Mouse (Mus musculus) hindbrain, embryonic 12.5 days (tissue): Measurements from ENCODE around the gene Ift140. TPM values are rescaled to one million over a fixed set of nuclear protein-coding genes. Genes with fewer than 3 reads are reported as not detected.
"Not testable (repeated sequence)": the region's sequence is repeated elsewhere in the genome, so short reads cannot be mapped to it uniquely, and the experiment has no call there.

Experiments
- ATAC-seq: fragments of 200-750 bp; cut with Nextera tagmentation; 2 replicates; pipeline ENCODE4 v1.8.0; 2017; ENCODE audit warnings: moderate TSS enrichment; ENCODE audit not compliant: low FRiP score
- H3K27ac ChIP-seq: fragments of 300-500 bp; sonication (generic); 2 replicates; pipeline ENCODE4 v1.5.1; 2016; ENCODE audit warnings: mild to moderate bottlenecking
- H3K27me3 ChIP-seq: fragments of 300-500 bp; sonication (generic); 2 replicates; pipeline ENCODE4 v1.6.1; 2016; ENCODE audit warnings: mild to moderate bottlenecking
- H3K36me3 ChIP-seq: fragments of 300-500 bp; sonication (generic); 2 replicates; pipeline ENCODE4 v1.6.1; 2016; ENCODE audit warnings: mild to moderate bottlenecking
- H3K4me1 ChIP-seq: fragments of 300-500 bp; sonication (generic); 2 replicates; pipeline ENCODE4 v1.6.1; 2016
- H3K4me2 ChIP-seq: fragments of 300-500 bp; sonication (generic); replicated peaks from 2 replicates; pipeline ENCODE4 v1.6.1; 2016; ENCODE audit warnings: mild to moderate bottlenecking
- H3K4me3 ChIP-seq: fragments of 300-500 bp; sonication (generic); 2 replicates; pipeline ENCODE4 v1.5.1; 2016; ENCODE audit warnings: mild to moderate bottlenecking
- H3K9ac ChIP-seq: fragments of 300-500 bp; sonication (generic); 2 replicates; pipeline ENCODE4 v1.6.1; 2016; ENCODE audit warnings: mild to moderate bottlenecking, moderate library complexity
- H3K9me3 ChIP-seq: fragments of 300-500 bp; sonication (generic); replicated peaks from 2 replicates; pipeline ENCODE4 v1.6.1; 2016; ENCODE audit warnings: mild to moderate bottlenecking
- WGBS: fragments of 180-500 bp; shearing (Covaris S2); methylation state at CpG from one replicate; pipeline ENCODE4 v1.1.7; 2016; 5-methylcytosine and 5-hydroxymethylcytosine counted together
- polyA plus RNA-seq: library from polyadenylated mRNA; unstranded; fragments of >200 nt; fragmentation: Nextera tagmentation; extraction: Ambion mirVana; gene quantifications from 2 replicates; pipeline ENCODE4 v1.2.1, GENCODE M21; 2016

The Ift140 gene
- polyA plus RNA-seq, 1 experiment from 2014 or later = 27.6 TPM

DNA sequence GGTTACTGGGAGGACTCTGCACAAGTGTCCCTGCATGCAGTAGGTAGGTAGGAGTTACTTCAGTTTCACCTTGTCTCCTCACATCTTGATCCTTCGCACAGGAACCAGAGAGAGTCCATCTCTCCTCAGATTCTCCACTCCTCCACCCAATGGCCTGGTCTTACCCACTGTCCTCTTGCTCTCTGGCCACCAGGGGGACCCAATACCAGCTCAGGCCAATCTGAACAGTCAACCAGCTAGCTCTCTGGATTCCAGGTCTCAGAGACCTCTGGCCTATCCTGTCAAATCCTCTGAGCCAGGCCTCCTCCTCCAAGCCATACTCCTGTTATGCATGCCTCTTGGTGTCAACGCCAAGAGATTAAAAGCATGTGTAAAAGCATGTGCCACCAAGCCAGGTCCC lies 93.7 kb downstream of the Ift140 start:
- no peak overlapping the region for H3K27ac ChIP-seq
- 91% methylated on average over 2 of the region's 2 CpGs for WGBS
- ATAC-seq = no peak
- no peak overlapping the region for H3K4me3 ChIP-seq
- H3K4me1 ChIP-seq = peaks cover 1% of the 10 kb centered on the region
- no peak overlapping the region for H3K4me2 ChIP-seq
- H3K9ac ChIP-seq = peak overlapping the region; percentile 32; the same call in 1 of the 2 replicates
- peaks cover 73% of the 10 kb centered on the region for H3K36me3 ChIP-seq
- no peaks in the 10 kb centered on the region for H3K27me3 ChIP-seq
- H3K9me3 ChIP-seq = no peaks in the 10 kb centered on the region

DNA sequence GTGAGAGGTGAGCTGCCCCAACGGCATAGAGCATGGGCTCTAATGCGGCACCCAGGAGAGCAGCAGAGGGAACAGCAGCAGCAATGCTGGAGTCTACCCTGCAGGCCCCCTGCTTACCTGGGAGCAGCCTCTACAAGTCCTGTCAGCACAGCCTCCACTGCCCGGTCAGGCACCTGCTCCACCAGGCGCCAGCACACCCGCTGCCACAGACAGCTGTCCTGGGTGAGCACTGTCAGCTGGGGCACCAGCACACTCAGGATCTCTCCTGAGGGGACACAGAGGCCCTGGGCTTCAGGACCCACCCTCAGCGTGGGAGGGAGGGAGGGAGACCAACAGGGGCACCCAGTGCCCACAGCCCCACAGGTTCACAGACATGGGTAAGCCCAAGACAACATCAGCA lies 94.7 kb downstream of the Ift140 start:
- Histone ChIP-seq H3K27ac (no peak overlapping the region), H3K4me2 (no peak overlapping the region), H3K4me3 (no peak overlapping the region), H3K36me3 (peaks cover 63% of the 10 kb centered on the region), H3K9ac (no peak overlapping the region), H3K4me1 (peaks cover 7% of the 10 kb centered on the region), H3K9me3 (no peaks in the 10 kb centered on the region), H3K27me3 (no peaks in the 10 kb centered on the region)
- 96% methylated on average over 6 of the region's 6 CpGs for WGBS
- ATAC-seq = no peak

DNA sequence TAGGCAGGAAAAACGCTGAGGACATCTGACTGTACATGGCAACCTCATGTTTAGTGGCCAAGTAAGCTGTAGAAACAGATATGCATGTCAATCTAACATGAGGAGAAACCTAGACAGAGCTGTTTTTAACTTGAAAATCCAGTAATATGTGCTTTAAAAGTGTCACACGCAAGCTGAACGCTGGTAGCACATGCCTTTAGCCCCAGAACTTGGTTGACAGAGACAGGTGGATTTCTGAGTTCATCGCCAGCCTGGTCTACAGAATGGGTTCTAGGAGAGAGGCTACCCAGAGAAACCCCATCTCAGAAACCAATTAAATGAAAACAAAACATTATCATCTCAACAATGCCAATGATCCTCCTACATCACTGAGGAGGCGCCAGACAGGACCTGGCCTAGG lies 95.3 kb downstream of the Ift140 start:
- peaks cover 9% of the 10 kb centered on the region for H3K4me1 ChIP-seq
- no peaks in the 10 kb centered on the region for H3K9me3 ChIP-seq
- H3K27me3 ChIP-seq = no peaks in the 10 kb centered on the region
- H3K4me2 ChIP-seq = no peak overlapping the region
- H3K9ac ChIP-seq = no peak overlapping the region
- WGBS = 95% methylated on average over 5 of the region's 5 CpGs
- H3K27ac ChIP-seq = no peak overlapping the region
- no peak overlapping the region for H3K4me3 ChIP-seq
- H3K36me3 ChIP-seq = peaks cover 57% of the 10 kb centered on the region
- ATAC-seq = no peak

DNA sequence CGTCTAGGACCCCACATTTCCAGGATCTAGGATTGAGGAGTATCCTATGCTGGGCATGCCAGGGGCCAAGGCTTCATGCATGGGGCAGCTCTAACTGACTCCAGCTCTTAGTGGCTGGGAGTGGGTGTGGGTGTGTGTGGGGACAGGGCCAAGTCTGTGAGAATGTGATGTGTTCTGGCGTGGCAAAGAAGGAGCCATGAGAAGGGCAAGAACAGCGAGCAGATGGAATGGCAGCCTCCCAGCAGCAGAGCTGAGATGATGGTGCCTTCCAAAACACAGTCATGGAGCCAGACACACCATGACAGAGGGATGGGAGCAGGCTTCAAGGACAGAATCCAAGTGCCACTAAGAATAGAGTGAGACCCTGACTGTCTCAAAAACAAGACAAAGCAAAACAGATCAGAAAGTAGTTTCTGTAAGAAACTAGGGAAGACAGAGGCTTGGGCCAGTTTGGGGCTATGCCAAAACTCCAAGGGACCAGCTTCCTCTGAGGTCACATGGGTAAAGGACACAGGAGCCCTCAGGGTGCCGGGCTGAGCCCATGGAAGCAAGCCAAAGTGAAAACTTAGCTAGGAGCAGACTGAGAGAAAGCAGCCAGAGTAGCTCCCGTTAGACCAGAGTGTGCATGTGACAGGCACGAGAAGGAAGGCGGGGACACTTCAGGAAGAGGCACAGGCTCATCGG lies 96.0 kb downstream of the Ift140 start:
- no peak overlapping the region for H3K9ac ChIP-seq
- 89% methylated on average over 8 of the region's 8 CpGs for WGBS
- H3K4me1 ChIP-seq = peaks cover 11% of the 10 kb centered on the region
- ATAC-seq = no peak
- no peak overlapping the region for H3K4me3 ChIP-seq
- no peak overlapping the region for H3K4me2 ChIP-seq
- no peaks in the 10 kb centered on the region for H3K9me3 ChIP-seq
- no peaks in the 10 kb centered on the region for H3K27me3 ChIP-seq
- H3K36me3 ChIP-seq = peaks cover 50% of the 10 kb centered on the region
- H3K27ac ChIP-seq = no peak overlapping the region

DNA sequence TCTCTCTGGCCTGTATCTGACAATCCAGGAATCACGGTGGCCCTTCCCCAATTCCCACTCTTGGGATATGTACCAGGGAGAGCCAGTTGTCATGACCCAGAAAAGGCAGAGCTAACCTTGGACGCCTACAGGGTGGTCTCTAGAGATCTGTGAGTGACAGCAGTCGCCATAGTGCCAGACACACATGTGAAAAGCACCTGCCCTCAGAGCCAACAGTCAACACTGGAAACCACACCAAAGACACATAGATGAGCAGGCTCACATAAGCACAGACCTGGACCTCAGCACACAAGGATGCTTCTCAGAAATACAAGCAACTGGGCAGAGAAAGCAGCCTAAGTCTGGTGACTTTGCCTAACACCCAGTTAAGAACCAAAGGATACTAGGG lies 96.5 kb downstream of the Ift140 start:
- H3K4me3 ChIP-seq = no peak overlapping the region
- no peak overlapping the region for H3K4me2 ChIP-seq
- no peaks in the 10 kb centered on the region for H3K9me3 ChIP-seq
- H3K27me3 ChIP-seq = no peaks in the 10 kb centered on the region
- H3K9ac ChIP-seq = no peak overlapping the region
- whole genome bisulfite sequencing = 84% methylated on average over 3 of the region's 3 CpGs
- peaks cover 45% of the 10 kb centered on the region for H3K36me3 ChIP-seq
- no peak overlapping the region for H3K27ac ChIP-seq
- no peak for ATAC-seq
- peaks cover 11% of the 10 kb centered on the region for H3K4me1 ChIP-seq

DNA sequence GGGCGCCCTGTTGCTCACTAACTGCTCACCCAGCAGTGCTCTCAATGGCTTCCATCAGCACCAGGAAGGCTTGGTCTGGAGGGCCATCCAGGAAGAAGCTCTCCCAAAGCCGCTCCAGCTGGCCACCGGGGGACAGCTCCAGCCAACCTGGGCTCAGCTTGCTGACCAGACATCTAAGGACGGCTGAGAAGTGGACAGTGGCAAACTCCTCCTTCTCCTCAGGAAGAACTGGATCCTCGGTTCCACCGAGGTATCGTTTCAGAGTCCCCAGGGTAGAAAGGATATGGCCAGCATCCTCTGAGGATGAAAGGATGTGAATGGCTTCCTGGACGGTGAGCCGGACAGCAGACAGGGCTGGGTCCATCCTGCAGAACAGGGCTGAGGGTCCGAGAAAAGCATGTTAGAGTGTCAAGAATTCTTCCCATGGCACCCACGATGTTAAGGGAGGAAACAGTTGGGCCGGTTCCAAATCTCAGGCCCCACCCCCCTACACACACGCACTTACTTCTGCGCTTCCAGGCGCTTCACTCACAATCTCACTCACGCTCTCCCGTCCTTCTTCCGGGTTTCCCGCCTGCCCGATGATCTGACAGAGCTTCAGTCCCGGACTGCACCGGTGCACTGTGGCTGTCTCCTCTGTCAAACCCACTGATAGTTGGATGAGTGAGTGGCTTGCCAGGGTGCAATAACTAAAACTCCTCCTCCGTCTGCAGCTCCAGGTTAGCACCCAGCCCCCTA lies 99.2 kb downstream of the Ift140 start:
- peak; percentile 68 for ATAC-seq
- Histone ChIP-seq H3K27ac (peak overlapping the region; percentile 85), H3K27me3 (no peaks in the 10 kb centered on the region), H3K36me3 (peaks cover 22% of the 10 kb centered on the region), H3K9me3 (no peaks in the 10 kb centered on the region), H3K4me2 (peak overlapping the region; percentile 98), H3K4me3 (peak overlapping the region; percentile 65), H3K4me1 (peaks cover 11% of the 10 kb centered on the region), H3K9ac (peak overlapping the region; percentile 84)
- WGBS = 11% methylated on average over 23 of the region's 23 CpGs

DNA sequence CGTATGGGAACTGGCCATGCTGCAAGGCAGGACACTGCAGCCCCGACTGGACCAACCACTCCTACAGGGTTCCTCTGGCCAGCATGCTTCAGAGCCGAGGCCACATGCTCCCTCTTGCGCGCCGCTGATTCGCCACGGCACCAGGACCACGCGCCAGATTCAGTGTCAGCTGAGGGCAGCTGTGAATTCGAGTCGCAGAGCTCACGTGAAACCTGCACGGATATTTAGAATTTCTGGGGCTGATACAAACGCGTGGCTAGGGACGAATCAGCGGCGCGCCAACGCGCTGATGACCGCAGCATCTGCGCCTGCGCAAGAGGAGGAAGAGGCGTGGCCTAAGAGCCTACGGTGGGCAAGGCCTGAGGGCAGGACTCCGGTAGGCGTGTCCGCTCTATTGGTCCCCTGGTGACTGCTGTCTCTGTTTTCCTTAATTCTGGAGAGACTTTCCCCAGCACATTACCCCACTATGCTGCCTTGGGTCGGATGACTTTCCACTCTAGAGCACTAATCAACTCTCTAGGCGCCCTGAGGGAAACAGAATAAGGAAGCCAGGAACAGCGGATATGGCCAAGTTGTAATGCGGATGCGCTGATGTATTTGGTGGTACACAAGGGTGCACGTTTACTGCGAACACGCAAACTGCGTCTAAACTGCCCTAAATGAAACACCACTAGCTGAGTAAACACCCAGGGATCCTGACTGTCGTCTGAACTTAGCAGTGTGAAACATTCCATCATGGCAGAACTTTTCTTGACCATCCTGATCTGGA lies 100.0 kb downstream of the Ift140 start, which contains the start of gene Telo2:
TSS of gene Telo2 (minus strand) at position 304 of the 769 bp plus-strand sequence.
- Histone ChIP-seq H3K27ac (peak within 1 kb of the TSS; percentile 85), H3K4me1 (peaks cover 11% of the 10 kb centered on the region), H3K9ac (peak within 1 kb of the TSS; percentile 84), H3K9me3 (no peaks in the 10 kb centered on the region), H3K4me3 (peak within 1 kb of the TSS; percentile 65), H3K4me2 (peak within 1 kb of the TSS; percentile 98), H3K27me3 (0 out of 2 replicates have a peak, but pooled peaks cover 5% of the 10 kb centered on the region), H3K36me3 (peaks cover 15% of the 10 kb centered on the region; the same call in 1 of the 2 replicates)
- peak; percentile 92 for ATAC-seq
- WGBS = 5% methylated on average over 40 of the region's 40 CpGs

DNA sequence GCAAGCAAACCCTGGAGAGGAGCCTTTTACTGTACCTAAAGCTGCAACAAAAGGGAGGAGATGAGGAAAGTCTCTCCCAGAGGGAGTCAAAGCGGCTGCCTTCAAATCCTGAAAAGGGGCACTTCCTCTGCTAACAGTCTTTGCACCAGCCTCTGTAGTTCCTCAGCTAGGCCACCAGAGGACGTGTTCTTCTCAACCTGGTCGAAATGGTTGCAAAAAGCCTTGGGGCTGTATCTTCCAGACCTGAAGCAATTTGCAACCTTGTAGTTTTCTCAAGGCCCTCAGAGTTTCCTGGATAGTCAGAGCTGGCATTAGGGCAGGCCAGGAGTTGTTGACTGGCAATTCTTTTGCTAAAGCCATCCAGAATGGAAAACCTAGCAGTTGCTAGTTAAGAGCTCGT lies 101.4 kb downstream of the Ift140 start:
- Histone ChIP-seq H3K27me3 (peaks cover 13% of the 10 kb centered on the region; the same call in 1 of the 2 replicates), H3K4me3 (no peak overlapping the region), H3K9ac (no peak overlapping the region), H3K36me3 (peaks cover 12% of the 10 kb centered on the region; the same call in 1 of the 2 replicates), H3K27ac (no peak overlapping the region), H3K9me3 (no peaks in the 10 kb centered on the region), H3K4me2 (no peak overlapping the region), H3K4me1 (peaks cover 11% of the 10 kb centered on the region)
- WGBS = 33% methylated on average over 4 of the region's 4 CpGs
- no peak for ATAC-seq

DNA sequence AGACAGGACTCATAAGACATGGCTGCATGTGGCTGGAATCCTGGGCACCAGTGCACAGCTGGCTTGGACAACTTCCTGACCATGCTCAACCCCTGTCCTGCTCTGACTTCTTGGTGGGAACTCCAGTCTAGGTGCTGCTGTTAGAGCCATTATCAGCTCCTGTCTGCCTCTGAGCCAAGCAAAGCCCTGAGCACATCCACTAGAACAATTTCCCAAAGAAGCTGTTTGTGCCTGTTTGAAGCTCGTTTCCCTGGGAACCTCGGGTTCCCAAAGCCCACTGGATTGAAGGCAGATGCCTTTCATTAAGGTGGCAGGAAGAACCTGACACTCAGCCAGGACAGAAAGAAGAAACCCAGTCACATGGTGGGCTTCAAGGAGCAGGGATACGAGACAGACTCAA lies 104.5 kb downstream of the Ift140 start, which contains the start of gene Ptx4:
TSS of gene Ptx4 (plus strand) at position 355 of the 400 bp plus-strand sequence.
- Histone ChIP-seq H3K9ac (0 out of 2 replicates have a peak within 1 kb of the TSS, but pooled peaks have one; percentile 18), H3K36me3 (no peaks in the 10 kb centered on the region), H3K27me3 (peaks cover 17% of the 10 kb centered on the region; the same call in 1 of the 2 replicates), H3K27ac (no peak within 1 kb of the TSS), H3K4me1 (peaks cover 4% of the 10 kb centered on the region; the same call in 1 of the 2 replicates), H3K4me2 (no peak within 1 kb of the TSS), H3K9me3 (no peaks in the 10 kb centered on the region), H3K4me3 (no peak within 1 kb of the TSS)
- WGBS = 49% methylated on average over 3 of the region's 3 CpGs
- ATAC-seq = no peak

DNA sequence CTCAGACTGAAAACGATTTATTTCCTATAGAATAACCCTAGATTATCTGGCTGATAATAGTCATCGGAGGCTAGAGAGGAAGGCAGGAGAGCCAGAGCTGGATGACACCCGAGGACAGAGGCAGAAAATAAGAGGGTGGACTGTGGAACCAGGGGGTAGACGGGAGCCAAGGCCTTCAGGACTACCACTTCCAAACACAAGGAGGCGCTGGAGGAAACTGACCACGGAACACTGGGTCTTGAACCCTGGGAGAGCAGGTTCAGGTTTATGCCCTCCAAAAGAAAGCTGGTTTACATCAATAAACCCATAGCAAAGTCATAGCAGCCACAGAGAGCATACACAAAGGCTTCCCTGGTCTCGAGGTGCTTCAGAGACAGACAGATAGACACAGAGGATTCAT lies 108.1 kb downstream of the Ift140 start:
- peaks cover 17% of the 10 kb centered on the region; the same call in 1 of the 2 replicates for H3K27me3 ChIP-seq
- no peak overlapping the region for H3K27ac ChIP-seq
- no peak overlapping the region for H3K4me2 ChIP-seq
- H3K9ac ChIP-seq = no peak overlapping the region
- H3K36me3 ChIP-seq = no peaks in the 10 kb centered on the region
- no peaks in the 10 kb centered on the region for H3K4me1 ChIP-seq
- ATAC-seq = no peak
- H3K9me3 ChIP-seq = no peaks in the 10 kb centered on the region
- no peak overlapping the region for H3K4me3 ChIP-seq
- 32% methylated on average over 7 of the region's 7 CpGs for WGBS

DNA sequence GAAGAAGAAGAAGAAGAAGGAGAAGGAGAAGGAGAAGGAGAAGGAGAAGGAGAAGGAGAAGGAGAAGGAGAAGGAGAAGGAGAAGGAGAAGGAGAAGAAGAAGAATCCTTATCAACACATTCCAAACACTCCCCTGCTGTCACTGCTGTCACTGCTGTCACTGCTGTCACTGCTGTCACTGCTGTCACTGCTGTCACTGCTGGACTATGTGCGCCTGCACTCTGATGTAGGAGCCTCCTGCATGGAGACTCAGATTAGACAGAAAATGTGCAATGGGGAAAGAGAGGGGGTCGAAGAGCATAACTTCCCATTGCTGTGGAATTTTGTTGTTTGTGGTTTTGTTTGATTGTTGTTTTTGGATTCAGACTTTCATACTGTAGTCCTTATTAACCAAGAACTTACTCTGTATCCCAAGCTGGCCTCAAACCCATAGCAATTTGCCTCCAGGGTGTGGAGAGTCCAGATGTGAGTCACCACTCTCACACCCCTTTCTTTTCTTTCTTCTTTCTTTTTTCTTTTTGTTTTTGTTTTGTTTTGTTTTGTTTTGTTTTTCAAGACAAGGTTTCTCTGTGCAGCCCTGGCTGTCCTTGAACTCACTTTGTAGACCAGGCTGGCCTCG lies 109.7 kb downstream of the Ift140 start:
- H3K4me2 ChIP-seq, H3K36me3 ChIP-seq, H3K4me3 ChIP-seq, H3K27ac ChIP-seq, ATAC-seq, H3K4me1 ChIP-seq, H3K9ac ChIP-seq, H3K9me3 ChIP-seq: not testable (repeated sequence)
- peaks cover 15% of the 10 kb centered on the region; the same call in 1 of the 2 replicates for H3K27me3 ChIP-seq
- 74% methylated on average over 3 of the region's 3 CpGs for WGBS
